Mouse (Mus musculus) hindbrain, embryonic 10.5 days (tissue): ENCODE data around the gene Tspan11. TPM values are rescaled to one million over a fixed set of nuclear protein-coding genes. Genes with fewer than 3 reads are reported as not detected.
A peak's percentile ranks its signal among the peaks of the same experiment; 100 is the strongest.

ENCODE experiments used
- DNase-seq: peaks from one replicate; pipeline ENCODE4 v3.0.0-alpha.2; 2017; ENCODE audit warnings: low spot score
- H3K27ac ChIP-seq: fragments of 300-500 bp; sonication (generic); 2 replicates; pipeline ENCODE4 v1.5.1; 2016; ENCODE audit warnings: mild to moderate bottlenecking, moderate library complexity
- H3K27me3 ChIP-seq: fragments of 300-500 bp; sonication (generic); 2 replicates; pipeline ENCODE4 v1.6.1; 2016; ENCODE audit warnings: mild to moderate bottlenecking; ENCODE audit not compliant: poor library complexity, insufficient read depth, severe bottlenecking
- H3K36me3 ChIP-seq: fragments of 300-500 bp; sonication (generic); 2 replicates; pipeline ENCODE4 v1.6.1; 2016; ENCODE audit warnings: mild to moderate bottlenecking, moderate library complexity
- H3K4me1 ChIP-seq: fragments of 300-500 bp; sonication (generic); replicated peaks from 2 replicates; pipeline ENCODE4 v1.6.1; 2016; ENCODE audit warnings: mild to moderate bottlenecking
- H3K4me3 ChIP-seq: fragments of 300-500 bp; sonication (generic); 2 replicates; pipeline ENCODE4 v1.5.1; 2016; ENCODE audit warnings: mild to moderate bottlenecking, moderate library complexity
- H3K9me3 ChIP-seq: fragments of 300-500 bp; sonication (generic); 2 replicates; pipeline ENCODE4 v1.6.1; 2016; ENCODE audit warnings: mild to moderate bottlenecking, moderate library complexity
- WGBS: fragments of 180-500 bp; shearing (Covaris S2); methylation state at CpG from one replicate; pipeline ENCODE4 v1.1.7; 2016; 5-methylcytosine and 5-hydroxymethylcytosine counted together
- polyA plus RNA-seq: library from polyadenylated mRNA; unstranded; fragments of >200 nt; fragmentation: Nextera tagmentation; extraction: Ambion mirVana; gene quantifications from 2 replicates; pipeline ENCODE4 v1.2.1, GENCODE M21; 2016

The Tspan11 gene
- polyA plus RNA-seq, 1 experiment from 2014 or later: 15.4 TPM

DNA sequence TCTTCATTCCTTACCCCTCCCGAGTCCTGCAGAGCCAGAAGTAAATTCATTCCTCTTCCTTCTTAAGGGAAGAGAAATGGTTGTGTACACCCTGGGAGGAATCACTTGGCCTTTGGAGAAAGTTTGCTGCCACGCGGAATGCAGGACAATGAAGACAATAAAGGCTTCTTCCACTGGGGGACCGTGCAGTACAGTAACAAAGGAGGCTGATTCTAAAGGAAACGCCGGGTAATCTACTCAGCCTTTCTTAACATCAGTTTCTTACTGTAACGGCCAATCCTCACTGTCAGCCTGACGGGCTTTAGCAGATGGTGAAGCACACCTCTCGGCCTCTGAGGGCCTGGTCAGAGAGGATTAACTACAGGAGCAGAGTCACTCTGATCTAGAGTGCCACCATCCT lies 25.4 kb upstream of the Tspan11 start:
- peak overlapping the region; percentile 23; the same call in 1 of the 2 replicates for H3K27ac ChIP-seq
- H3K4me1 ChIP-seq: 0 out of 2 replicates have a peak, but pooled peaks cover 4% of the 10 kb centered on the region
- H3K36me3 ChIP-seq: no peaks in the 10 kb centered on the region
- H3K27me3 ChIP-seq: no peaks in the 10 kb centered on the region
- no peak overlapping the region for H3K4me3 ChIP-seq
- no peaks in the 10 kb centered on the region for H3K9me3 ChIP-seq
- DNase-seq: no peak
- 60% methylated on average over 9 of the region's 9 CpGs for WGBS

- Histone ChIP-seq H3K27ac (no peak overlapping the region), H3K4me3 (no peak overlapping the region), H3K27me3 (no peaks in the 10 kb centered on the region), H3K36me3 (no peaks in the 10 kb centered on the region), H3K9me3 (no peaks in the 10 kb centered on the region), H3K4me1 (peaks cover 9% of the 10 kb centered on the region)
- WGBS: 81% methylated on average over 4 of the region's 4 CpGs
- no peak for DNase-seq
Measured at GRCm38 (mm10) chr6:127865391-127865790, 22.0 kb upstream of the Tspan11 start.

GRCm38 (mm10) chr6:127868546-127868945 lies 18.8 kb upstream of the Tspan11 start:
- no peaks in the 10 kb centered on the region for H3K27me3 ChIP-seq
- H3K9me3 ChIP-seq: peaks cover 6% of the 10 kb centered on the region; the same call in 1 of the 2 replicates
- 55% methylated on average over 8 of the region's 8 CpGs for WGBS
- no peak overlapping the region for H3K4me3 ChIP-seq
- H3K4me1 ChIP-seq: peaks cover 12% of the 10 kb centered on the region
- no peaks in the 10 kb centered on the region for H3K36me3 ChIP-seq
- H3K27ac ChIP-seq: peak overlapping the region; percentile 47; the same call in 1 of the 2 replicates
- DNase-seq: no peak

DNA sequence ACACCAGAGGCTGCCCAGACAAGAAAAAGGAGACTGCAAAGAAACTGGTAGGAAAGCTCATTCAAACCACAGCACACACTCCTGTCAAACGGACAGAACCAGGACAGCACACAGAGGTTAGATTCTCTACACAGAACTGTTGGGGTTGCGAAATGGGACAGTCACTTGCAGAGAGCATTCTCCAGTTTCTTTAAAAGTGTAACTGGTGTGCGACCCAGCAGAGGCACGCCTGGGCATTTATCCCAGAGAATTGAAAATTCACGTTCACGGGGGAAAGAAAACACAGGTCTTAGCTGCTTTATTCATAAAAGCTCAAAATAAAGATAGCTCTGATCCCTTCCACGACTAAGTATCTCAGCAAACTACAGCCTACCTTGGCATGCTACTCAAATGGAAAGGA lies 18.3 kb upstream of the Tspan11 start:
- no peaks in the 10 kb centered on the region for H3K27me3 ChIP-seq
- H3K27ac ChIP-seq: no peak overlapping the region
- 87% methylated on average over 7 of the region's 7 CpGs for WGBS
- no peaks in the 10 kb centered on the region for H3K36me3 ChIP-seq
- H3K9me3 ChIP-seq: peaks cover 6% of the 10 kb centered on the region; the same call in 1 of the 2 replicates
- H3K4me3 ChIP-seq: no peak overlapping the region
- peaks cover 12% of the 10 kb centered on the region for H3K4me1 ChIP-seq
- DNase-seq: no peak

DNA sequence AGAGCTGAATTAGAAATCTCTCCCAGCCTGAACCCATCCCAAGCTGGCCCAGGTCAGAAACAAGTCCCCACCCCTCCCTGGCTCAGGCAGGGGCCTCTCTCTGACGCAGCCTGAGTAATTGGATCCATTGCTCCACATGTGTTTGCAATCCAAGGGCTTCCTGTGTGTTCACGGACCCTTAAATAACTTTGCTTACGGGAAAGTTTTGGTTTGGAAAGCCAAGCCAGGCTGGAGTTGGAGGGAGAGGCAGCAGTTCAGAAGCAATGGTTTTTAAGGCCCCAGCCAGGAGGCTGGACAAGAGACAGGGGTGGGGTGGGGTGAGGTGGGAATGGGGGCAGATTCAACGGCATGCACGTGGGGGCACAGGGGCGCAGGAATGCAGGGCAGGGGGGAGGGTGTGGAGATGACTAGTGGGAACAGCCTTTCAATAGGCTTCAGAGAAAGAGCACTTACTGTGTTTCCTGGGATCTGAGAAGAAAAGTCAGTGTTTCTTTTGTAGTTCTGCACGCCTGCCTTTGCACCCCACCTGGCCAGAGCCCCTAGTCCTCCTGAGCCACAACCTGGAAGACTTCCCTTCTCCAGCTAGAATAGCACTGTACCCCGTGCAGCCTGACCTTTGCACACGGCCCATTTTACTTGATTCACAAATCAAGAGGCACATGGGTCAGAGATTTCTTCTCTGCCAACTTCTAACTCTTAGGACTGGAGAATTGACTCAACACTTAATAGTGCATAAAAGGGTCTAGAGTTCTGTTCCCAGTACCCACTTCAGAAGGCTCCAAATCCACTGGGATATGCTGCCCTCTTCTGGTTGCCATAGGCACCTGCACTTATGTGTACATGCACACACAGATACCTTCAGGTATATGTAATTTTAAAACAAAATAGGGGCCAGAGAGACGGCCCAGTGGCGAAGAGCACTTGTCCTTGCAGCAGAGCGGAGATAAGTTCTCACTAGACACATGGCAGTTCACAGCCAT lies 16.8 kb upstream of the Tspan11 start:
- Histone ChIP-seq H3K4me3 (no peak overlapping the region), H3K27ac (peak overlapping the region; percentile 56), H3K4me1 (peaks cover 20% of the 10 kb centered on the region), H3K9me3 (peaks cover 6% of the 10 kb centered on the region; the same call in 1 of the 2 replicates), H3K27me3 (no peaks in the 10 kb centered on the region), H3K36me3 (no peaks in the 10 kb centered on the region)
- WGBS: 73% methylated on average over 12 of the region's 12 CpGs
- DNase-seq: peak; percentile 63

DNA sequence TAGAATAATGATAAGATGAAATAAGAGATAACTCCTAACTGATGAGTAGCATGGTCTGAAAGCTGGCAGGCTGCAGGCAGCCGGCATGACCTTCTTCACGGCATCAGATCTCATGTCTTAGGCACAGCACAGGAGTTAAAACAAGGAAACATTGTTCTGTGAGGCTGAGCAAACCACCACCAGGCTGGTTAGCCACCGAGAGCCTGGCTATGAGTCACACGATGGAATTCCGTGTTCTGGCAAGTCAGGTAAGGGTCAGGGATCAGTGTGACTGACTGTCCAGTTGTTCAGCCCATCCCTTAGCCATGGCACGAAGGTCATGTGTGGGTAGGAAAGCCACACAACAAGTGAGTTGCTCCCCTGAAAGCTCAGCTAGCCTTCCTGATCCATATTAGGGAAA lies 16.0 kb upstream of the Tspan11 start:
- Histone ChIP-seq H3K4me3 (no peak overlapping the region), H3K36me3 (no peaks in the 10 kb centered on the region), H3K27ac (no peak overlapping the region), H3K9me3 (peaks cover 6% of the 10 kb centered on the region; the same call in 1 of the 2 replicates), H3K4me1 (peaks cover 27% of the 10 kb centered on the region), H3K27me3 (no peaks in the 10 kb centered on the region)
- DNase-seq: no peak
- 89% methylated on average over 6 of the region's 6 CpGs for WGBS

GRCm38 (mm10) chr6:127872581-127872980 lies 14.8 kb upstream of the Tspan11 start:
- DNase-seq: no peak
- Histone ChIP-seq H3K27ac (no peak overlapping the region), H3K4me1 (peaks cover 34% of the 10 kb centered on the region), H3K36me3 (no peaks in the 10 kb centered on the region), H3K27me3 (no peaks in the 10 kb centered on the region), H3K4me3 (no peak overlapping the region), H3K9me3 (peaks cover 6% of the 10 kb centered on the region; the same call in 1 of the 2 replicates)
- WGBS: 90% methylated on average over 8 of the region's 8 CpGs

DNA sequence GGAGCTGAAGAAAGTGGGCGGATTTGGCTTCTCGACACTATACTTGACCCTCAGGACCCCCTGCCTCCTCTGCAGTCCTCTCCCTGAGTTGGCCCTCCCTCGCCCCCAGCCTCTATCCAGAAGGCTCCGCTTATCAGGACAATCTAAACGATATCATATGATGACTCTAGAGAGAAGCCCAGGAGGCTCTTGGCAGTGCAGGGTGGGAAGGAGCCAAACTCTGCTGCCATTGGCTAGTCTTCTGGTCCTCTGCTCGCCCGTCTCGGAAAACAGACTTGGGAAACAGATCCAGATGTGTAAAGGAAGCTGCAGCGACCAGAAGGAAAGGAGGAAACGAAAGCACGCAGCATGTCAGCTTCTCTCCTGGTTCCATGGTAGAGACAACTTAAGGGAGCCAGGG lies 11.5 kb upstream of the Tspan11 start:
- H3K27ac ChIP-seq: peak overlapping the region; percentile 46; the same call in 1 of the 2 replicates
- H3K36me3 ChIP-seq: no peaks in the 10 kb centered on the region
- no peaks in the 10 kb centered on the region for H3K27me3 ChIP-seq
- 64% methylated on average over 11 of the region's 11 CpGs for WGBS
- DNase-seq: peak; percentile 29
- H3K9me3 ChIP-seq: peaks cover 11% of the 10 kb centered on the region; the same call in 1 of the 2 replicates
- H3K4me1 ChIP-seq: peaks cover 25% of the 10 kb centered on the region
- no peak overlapping the region for H3K4me3 ChIP-seq

DNA sequence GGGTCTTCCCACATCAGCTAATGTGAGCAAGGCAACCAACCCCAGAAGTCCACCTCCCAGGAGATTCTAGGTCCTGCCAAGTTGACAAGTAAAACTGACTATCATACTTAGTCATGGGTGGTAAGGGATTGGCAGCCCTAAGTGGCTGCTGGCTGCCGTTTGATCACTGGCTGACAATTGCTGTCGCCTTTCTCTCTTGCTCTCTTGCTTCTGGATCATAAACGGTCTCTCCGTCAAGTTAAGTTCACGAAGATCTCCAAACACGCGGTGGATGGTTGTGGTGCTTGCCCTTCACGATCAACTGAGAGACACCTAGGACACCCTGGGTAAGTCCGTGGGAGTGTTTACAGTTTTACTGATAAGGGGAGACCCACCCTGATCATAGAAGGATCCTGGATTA lies 11.0 kb upstream of the Tspan11 start:
- Histone ChIP-seq H3K4me3 (no peak overlapping the region), H3K27me3 (no peaks in the 10 kb centered on the region), H3K4me1 (peaks cover 25% of the 10 kb centered on the region), H3K36me3 (no peaks in the 10 kb centered on the region), H3K9me3 (0 out of 2 replicates have a peak, but pooled peaks cover 8% of the 10 kb centered on the region), H3K27ac (no peak overlapping the region)
- no peak for DNase-seq
- 91% methylated on average over 9 of the region's 9 CpGs for whole genome bisulfite sequencing

GRCm38 (mm10) chr6:127877026-127877425 lies 10.4 kb upstream of the Tspan11 start:
- H3K4me1 ChIP-seq: peaks cover 25% of the 10 kb centered on the region
- H3K27ac ChIP-seq: no peak overlapping the region
- DNase-seq: no peak
- 0 out of 2 replicates have a peak, but pooled peaks cover 8% of the 10 kb centered on the region for H3K9me3 ChIP-seq
- 85% methylated on average over 12 of the region's 12 CpGs for WGBS
- H3K4me3 ChIP-seq: no peak overlapping the region
- no peaks in the 10 kb centered on the region for H3K36me3 ChIP-seq
- H3K27me3 ChIP-seq: no peaks in the 10 kb centered on the region

DNA sequence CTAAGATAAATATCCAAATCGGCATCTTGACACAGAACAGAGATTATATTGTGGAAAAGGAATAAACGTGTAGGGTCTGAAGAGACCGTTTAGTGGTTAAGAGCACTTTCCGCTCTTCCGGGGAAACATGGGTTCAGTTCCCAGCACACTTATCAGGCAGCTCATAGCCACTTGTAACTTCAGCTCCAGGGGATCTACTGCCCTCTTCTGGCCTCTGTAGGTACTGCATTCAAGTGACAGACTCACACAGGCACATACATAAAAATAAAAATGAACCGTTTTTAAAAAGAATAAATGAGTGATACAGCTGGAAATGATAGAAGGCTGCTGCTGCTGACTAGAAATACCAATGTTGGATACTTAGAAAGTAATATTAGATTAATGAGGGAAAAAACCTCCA lies 7.9 kb upstream of the Tspan11 start:
- Histone ChIP-seq H3K27me3 (peaks cover 7% of the 10 kb centered on the region; the same call in 1 of the 2 replicates), H3K27ac (no peak overlapping the region), H3K4me3 (no peak overlapping the region), H3K36me3 (no peaks in the 10 kb centered on the region), H3K9me3 (0 out of 2 replicates have a peak, but pooled peaks cover 8% of the 10 kb centered on the region), H3K4me1 (peaks cover 25% of the 10 kb centered on the region)
- WGBS: 89% methylated on average over 6 of the region's 6 CpGs
- DNase-seq: no peak

- peak overlapping the region; percentile 67 for H3K4me3 ChIP-seq
- H3K9me3 ChIP-seq: no peaks in the 10 kb centered on the region
- peaks cover 30% of the 10 kb centered on the region for H3K4me1 ChIP-seq
- H3K27ac ChIP-seq: peak overlapping the region; percentile 91
- WGBS: 7% methylated on average over 7 of the region's 7 CpGs
- no peak for DNase-seq
- H3K27me3 ChIP-seq: peaks cover 35% of the 10 kb centered on the region
- H3K36me3 ChIP-seq: no peaks in the 10 kb centered on the region
Measured at GRCm38 (mm10) chr6:127886916-127887315, 473 bp upstream of the Tspan11 start.

DNA sequence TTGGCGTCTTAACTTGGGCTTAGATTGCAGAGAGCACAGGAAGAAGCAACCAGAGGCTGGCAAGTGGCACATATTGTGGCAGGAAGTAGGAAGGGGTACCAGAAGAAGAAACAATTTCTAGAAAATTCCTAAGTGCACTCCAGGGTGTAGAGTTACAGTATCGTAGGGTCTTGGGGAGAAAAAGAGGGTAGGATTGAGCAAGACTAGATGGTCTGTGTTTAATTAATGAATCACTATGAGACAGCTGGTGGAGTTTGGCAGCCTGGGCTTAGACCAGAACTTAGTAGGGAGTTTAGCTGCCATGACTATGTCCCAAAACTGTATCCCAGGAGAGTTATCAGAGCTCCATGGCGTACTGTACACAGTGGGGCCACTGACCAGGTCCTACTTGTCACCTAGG lies 1.2 kb downstream of the Tspan11 start:
- peaks cover 35% of the 10 kb centered on the region for H3K4me1 ChIP-seq
- H3K9me3 ChIP-seq: no peaks in the 10 kb centered on the region
- DNase-seq: no peak
- H3K4me3 ChIP-seq: peak overlapping the region; percentile 67
- H3K27ac ChIP-seq: peak overlapping the region; percentile 91
- 72% methylated on average over 3 of the region's 3 CpGs for WGBS
- H3K27me3 ChIP-seq: peaks cover 40% of the 10 kb centered on the region
- H3K36me3 ChIP-seq: no peaks in the 10 kb centered on the region
